Mouse (Mus musculus) lung, postnatal 0 days (tissue): Measurements from ENCODE around the gene Zdhhc3. TPM values are rescaled to one million over a fixed set of nuclear protein-coding genes. Genes with fewer than 3 reads are reported as not detected.
A peak's percentile ranks its signal among the peaks of the same experiment; 100 is the strongest.

Experiments
- ATAC-seq: fragments of 200-750 bp; cut with Nextera tagmentation; 2 replicates; pipeline ENCODE4 v1.8.0; 2017; ENCODE audit warnings: moderate library complexity
- DNase-seq: peaks from one replicate; pipeline ENCODE4 v3.0.0-alpha.2; 2016; ENCODE audit warnings: low spot score
- H3K27ac ChIP-seq: fragments of 300-500 bp; sonication (generic); 2 replicates; pipeline ENCODE4 v1.5.1; 2014; ENCODE audit warnings: antibody characterized with exemption, mild to moderate bottlenecking, low read length, mixed read lengths
- H3K27me3 ChIP-seq: fragments of 300-500 bp; sonication (generic); replicated peaks from 2 replicates; pipeline ENCODE4 v1.6.1; 2014; ENCODE audit warnings: low read length, mixed read lengths; ENCODE audit not compliant: insufficient read depth
- H3K36me3 ChIP-seq: fragments of 300-500 bp; sonication (generic); 2 replicates; pipeline ENCODE4 v1.6.1; 2014; ENCODE audit warnings: low read length, mixed read lengths; ENCODE audit not compliant: insufficient read depth
- H3K4me1 ChIP-seq: fragments of 300-500 bp; sonication (generic); 2 replicates; pipeline ENCODE4 v1.6.1; 2014; ENCODE audit warnings: antibody characterized with exemption, low read depth, low read length, mixed read lengths; ENCODE audit not compliant: insufficient read depth
- H3K4me2 ChIP-seq: fragments of 300-500 bp; sonication (generic); replicated peaks from 2 replicates; pipeline ENCODE4 v1.6.1; 2014; ENCODE audit warnings: low read depth, mild to moderate bottlenecking, low read length, moderate library complexity, mixed read lengths
- H3K4me3 ChIP-seq: fragments of 300-500 bp; sonication (generic); 2 replicates; pipeline ENCODE4 v1.5.1; 2014; ENCODE audit warnings: low read depth, low read length
- H3K9ac ChIP-seq: fragments of 300-500 bp; sonication (generic); replicated peaks from 2 replicates; pipeline ENCODE4 v1.6.1; 2014; ENCODE audit warnings: low read depth, mild to moderate bottlenecking
- H3K9me3 ChIP-seq: fragments of 300-500 bp; sonication (generic); 2 replicates; pipeline ENCODE4 v1.6.1; 2016; ENCODE audit warnings: low read length, mixed read lengths
- CTCF ChIP-seq: IDR thresholded peaks from 2 replicates; pipeline ENCODE4 v1.5.1; 2016; ENCODE audit warnings: antibody characterized with exemption, mild to moderate bottlenecking
- EP300 ChIP-seq: IDR thresholded peaks from 2 replicates; pipeline ENCODE4 v1.6.1; 2016; ENCODE audit warnings: antibody characterized with exemption, mild to moderate bottlenecking, control low read depth
- WGBS: fragments of 180-500 bp; shearing (Covaris S2); extraction: QIAGEN DNeasy Blood & Tissue Kit; methylation state at CpG from one replicate; pipeline ENCODE4 v1.1.7; 2014; 5-methylcytosine and 5-hydroxymethylcytosine counted together
- polyA plus RNA-seq: library from polyadenylated mRNA; unstranded; fragments of >200 nt; fragmentation: Nextera tagmentation; extraction: Ambion mirVana; gene quantifications from 2 replicates; pipeline ENCODE4 v1.2.1, GENCODE M21; 2015

The Zdhhc3 gene
- 127 and 130 TPM in 2 replicates for polyA plus RNA-seq

DNA sequence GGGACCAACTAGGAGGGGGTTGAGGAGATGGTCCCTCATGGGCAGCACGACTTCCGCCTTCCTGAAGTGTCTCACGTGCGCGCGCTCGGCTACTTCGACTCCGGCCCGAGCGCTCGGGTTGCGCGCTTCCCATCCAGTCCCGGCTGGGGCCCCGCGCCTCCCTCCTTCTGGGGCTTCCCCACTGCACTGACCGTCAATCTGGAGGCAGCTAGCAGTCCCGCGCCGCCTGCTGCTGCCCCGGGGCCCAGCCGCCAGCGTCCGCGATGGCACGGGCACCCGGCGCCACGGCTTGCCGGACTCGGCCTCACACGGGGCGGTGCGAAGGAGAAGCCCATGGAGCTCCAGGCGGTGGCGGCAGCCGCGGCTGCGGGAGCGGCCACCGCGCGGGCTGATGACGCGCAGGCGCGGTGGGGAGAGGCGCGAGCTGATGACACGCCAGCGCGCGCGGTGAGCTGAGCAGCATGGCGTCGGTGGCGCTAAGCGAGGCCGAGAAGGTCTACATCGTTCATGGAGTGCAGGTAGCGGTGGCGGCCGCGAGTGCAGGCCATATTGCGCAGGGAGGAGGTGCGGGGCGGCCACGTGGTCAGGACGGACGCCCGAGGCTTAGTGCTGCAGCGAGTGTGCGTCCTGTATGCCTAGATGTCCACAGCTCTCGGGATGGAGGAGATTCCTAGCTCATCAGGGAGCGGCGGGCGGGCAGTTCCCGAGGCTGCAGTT, at the start of gene Zdhhc3, which contains the start of gene Exosc7:
Gene Zdhhc3, minus strand, starts transcription at position 401 of the 717 bp plus-strand sequence.
Gene Exosc7, plus strand, starts transcription at position 411 of the 717 bp plus-strand sequence.
- peak within 1 kb of the TSS; percentile 88 for H3K9ac ChIP-seq
- ATAC-seq = peak; percentile 82
- H3K4me1 ChIP-seq = peaks cover 15% of the 10 kb centered on the region; the same call in 1 of the 2 replicates
- H3K4me2 ChIP-seq = peak within 1 kb of the TSS; percentile 88
- WGBS = under 1% methylated on average over 76 of the region's 79 CpGs
- no peaks in the 10 kb centered on the region for H3K9me3 ChIP-seq
- H3K36me3 ChIP-seq = no peaks in the 10 kb centered on the region
- H3K27me3 ChIP-seq = no peaks in the 10 kb centered on the region
- TF ChIP-seq EP300 (no peak), CTCF (no peak; the same call in 1 of the 2 replicates)
- peak within 1 kb of the TSS; percentile 94 for H3K4me3 ChIP-seq
- peak; percentile 94 for DNase-seq
- H3K27ac ChIP-seq = peak within 1 kb of the TSS; percentile 98

DNA sequence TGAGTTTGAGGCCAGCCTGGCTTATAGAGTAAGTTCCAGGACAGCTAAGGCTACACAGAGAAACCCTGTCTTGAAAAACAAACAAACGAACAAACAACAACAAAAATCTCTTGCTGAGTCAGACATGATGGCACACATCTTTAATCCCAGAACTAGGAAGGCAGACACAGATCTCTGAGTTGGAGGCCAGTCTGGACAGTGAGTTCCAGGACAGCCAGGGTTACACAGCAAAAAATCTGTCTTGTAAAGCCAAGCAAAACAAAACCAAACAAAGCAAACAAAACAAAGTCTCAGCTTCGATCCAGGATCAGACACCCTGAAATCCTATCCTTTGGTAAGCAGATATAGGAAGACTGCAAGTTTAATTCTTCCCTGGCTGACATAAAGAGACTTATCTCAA, 48.8 kb upstream of the Zdhhc3 start:
- H3K27me3 ChIP-seq = no peaks in the 10 kb centered on the region
- H3K9me3 ChIP-seq = no peaks in the 10 kb centered on the region
- WGBS = 47% methylated on average over 2 of the region's 2 CpGs
- DNase-seq = no peak
- no peaks in the 10 kb centered on the region for H3K4me1 ChIP-seq
- no peak overlapping the region for H3K4me3 ChIP-seq
- TF ChIP-seq EP300 (no peak), CTCF (no peak)
- H3K9ac ChIP-seq = no peak overlapping the region
- H3K27ac ChIP-seq = no peak overlapping the region
- H3K36me3 ChIP-seq = no peaks in the 10 kb centered on the region
- ATAC-seq = no peak
- no peak overlapping the region for H3K4me2 ChIP-seq

DNA sequence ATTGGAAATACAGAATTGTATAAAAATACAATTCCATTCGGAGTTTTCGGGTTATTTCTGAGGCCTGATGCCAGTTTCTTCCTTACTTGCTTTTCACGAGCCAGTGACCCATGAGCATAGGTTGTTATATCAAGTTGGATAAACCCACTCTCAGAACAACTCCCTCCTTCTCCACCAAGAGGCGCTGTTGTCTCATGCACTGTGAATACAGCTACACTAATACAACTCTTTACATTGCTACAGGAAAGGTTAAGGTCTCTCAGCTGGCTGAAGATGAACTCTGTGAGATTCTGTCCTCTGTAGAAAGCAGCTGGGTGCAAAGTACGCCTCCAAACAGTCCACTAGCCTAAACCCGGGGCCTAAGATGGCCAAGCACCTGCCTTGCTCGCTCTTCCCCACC, 46.3 kb upstream of the Zdhhc3 start:
- peak; percentile 83 for DNase-seq
- H3K4me1 ChIP-seq = no peaks in the 10 kb centered on the region
- H3K4me3 ChIP-seq = no peak overlapping the region
- H3K4me2 ChIP-seq = no peak overlapping the region
- no peaks in the 10 kb centered on the region for H3K27me3 ChIP-seq
- WGBS = 58% methylated on average over 7 of the region's 7 CpGs
- H3K9me3 ChIP-seq = no peaks in the 10 kb centered on the region
- peak; percentile 96 for TF ChIP-seq CTCF
- TF ChIP-seq EP300 = no peak
- no peak overlapping the region for H3K9ac ChIP-seq
- peak; percentile 57 for ATAC-seq
- no peaks in the 10 kb centered on the region for H3K36me3 ChIP-seq
- no peak overlapping the region for H3K27ac ChIP-seq

DNA sequence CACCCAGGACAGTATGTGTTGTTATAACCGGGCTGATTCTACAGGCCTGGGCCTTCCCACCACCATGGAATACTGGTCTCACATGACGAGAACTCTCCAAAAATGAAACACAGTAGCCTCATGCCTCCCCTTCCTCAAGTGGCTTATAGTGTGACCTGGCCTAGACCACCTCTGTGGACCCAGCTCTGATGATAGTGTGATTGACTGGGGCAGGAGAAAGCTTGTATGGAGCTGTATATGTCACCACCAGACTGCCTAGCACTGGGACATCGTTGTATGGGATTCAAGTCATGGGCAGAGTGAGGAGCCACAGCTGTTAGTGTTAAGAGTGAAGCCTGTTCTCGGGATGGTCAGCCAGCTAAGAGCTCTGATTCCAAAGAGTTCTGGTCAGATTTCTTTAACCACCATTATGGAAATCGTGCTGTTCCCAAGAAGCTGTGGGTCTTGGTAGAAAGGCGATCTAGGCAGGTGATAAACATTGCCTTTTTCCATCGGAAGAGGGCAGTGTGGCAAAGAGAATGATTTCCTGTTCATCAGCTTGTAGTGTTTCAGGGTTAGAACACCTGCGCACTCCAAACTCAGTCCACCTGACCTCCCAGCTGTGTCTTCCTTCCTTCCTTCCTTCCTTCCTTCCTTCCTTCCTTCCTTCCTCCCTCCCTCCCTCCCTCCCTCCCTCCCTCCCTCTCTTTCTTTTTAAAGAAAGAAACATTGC, 45.3 kb upstream of the Zdhhc3 start:
- Histone ChIP-seq H3K9ac (no peak overlapping the region), H3K36me3 (no peaks in the 10 kb centered on the region), H3K9me3 (no peaks in the 10 kb centered on the region), H3K4me1 (no peaks in the 10 kb centered on the region), H3K4me2 (no peak overlapping the region), H3K4me3 (no peak overlapping the region), H3K27ac (no peak overlapping the region), H3K27me3 (no peaks in the 10 kb centered on the region)
- no peak for ATAC-seq
- DNase-seq = peak; percentile 49
- peak; percentile 71 for TF ChIP-seq CTCF
- TF ChIP-seq EP300 = no peak
- WGBS = 51% methylated on average over 8 of the region's 8 CpGs

DNA sequence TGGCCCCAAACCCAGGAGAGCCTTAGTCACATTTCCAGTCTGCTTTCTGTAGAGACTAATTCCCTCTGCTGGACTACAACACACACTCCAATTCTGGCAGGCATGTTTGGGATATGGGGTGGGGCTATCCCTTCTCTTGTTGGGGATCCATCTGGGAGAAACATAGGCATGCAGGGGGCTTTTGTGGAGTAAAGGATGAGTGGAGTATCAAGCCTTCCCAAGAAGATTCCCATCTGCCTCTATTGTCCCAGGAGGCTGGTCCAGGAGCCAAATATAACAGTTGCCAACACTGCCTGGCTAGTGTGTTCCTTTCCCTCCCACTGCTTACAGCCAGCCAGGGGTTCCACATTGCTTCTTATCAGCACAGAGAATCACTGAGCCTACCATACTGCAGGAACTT, 44.7 kb upstream of the Zdhhc3 start:
- H3K4me3 ChIP-seq = no peak overlapping the region
- H3K9ac ChIP-seq = no peak overlapping the region
- H3K27ac ChIP-seq = no peak overlapping the region
- ATAC-seq = 0 out of 2 replicates have a peak, but pooled peaks have one; percentile 11
- H3K27me3 ChIP-seq = no peaks in the 10 kb centered on the region
- H3K9me3 ChIP-seq = no peaks in the 10 kb centered on the region
- H3K4me1 ChIP-seq = no peaks in the 10 kb centered on the region
- DNase-seq = peak; percentile 27
- no peak overlapping the region for H3K4me2 ChIP-seq
- H3K36me3 ChIP-seq = no peaks in the 10 kb centered on the region
- TF ChIP-seq EP300 (no peak), CTCF (no peak; the same call in 1 of the 2 replicates)

DNA sequence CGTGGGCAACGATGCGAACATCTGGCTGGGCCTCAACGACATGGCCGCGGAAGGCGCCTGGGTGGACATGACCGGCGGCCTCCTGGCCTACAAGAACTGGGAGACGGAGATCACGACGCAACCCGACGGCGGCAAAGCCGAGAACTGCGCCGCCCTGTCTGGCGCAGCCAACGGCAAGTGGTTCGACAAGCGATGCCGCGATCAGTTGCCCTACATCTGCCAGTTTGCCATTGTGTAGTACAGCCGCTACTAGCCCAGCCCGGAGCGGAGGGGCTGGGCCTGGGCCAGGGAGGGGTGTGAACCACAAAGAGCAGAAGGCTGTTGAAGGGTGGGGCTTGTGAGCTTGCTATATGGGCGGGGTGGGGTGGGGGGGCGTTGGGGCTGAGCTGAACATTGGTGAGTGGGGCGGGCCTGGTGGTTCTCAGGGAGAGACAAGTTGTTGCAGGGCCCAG, 43.9 kb upstream of the Zdhhc3 start:
- DNase-seq = peak; percentile 56
- H3K4me2 ChIP-seq = peak overlapping the region; percentile 34; the same call in 1 of the 2 replicates
- ATAC-seq = peak; percentile 64
- no peaks in the 10 kb centered on the region for H3K27me3 ChIP-seq
- H3K4me3 ChIP-seq = no peak overlapping the region
- H3K9ac ChIP-seq = no peak overlapping the region
- TF ChIP-seq CTCF (peak; percentile 13; the same call in 1 of the 2 replicates), EP300 (no peak)
- H3K9me3 ChIP-seq = no peaks in the 10 kb centered on the region
- no peaks in the 10 kb centered on the region for H3K4me1 ChIP-seq
- no peak overlapping the region for H3K27ac ChIP-seq
- H3K36me3 ChIP-seq = no peaks in the 10 kb centered on the region
- WGBS = 29% methylated on average over 28 of the region's 30 CpGs
